Mouse (Mus musculus) central nervous system, embryonic 18 days (tissue): ENCODE measurements around the gene Col17a1. TPM values are rescaled to one million over a fixed set of nuclear protein-coding genes. Genes with fewer than 3 reads are reported as not detected.

Experiments used
- polyA plus RNA-seq: library from polyadenylated mRNA; depleted of rRNA; stranded (reverse); fragments of >200 nt; gene quantifications from 2 replicates; pipeline ENCODE4 v1.2.3, GENCODE M21; 2012; rRNA removed

Gene Col17a1
- polyA plus RNA-seq = 0.35 and 0.47 TPM in 2 replicates

GRCm38 (mm10) chr19:47691994-47692393 is at the start of gene Col17a1:
TSS of gene Col17a1 (minus strand) at chr19:47692094.

DNA sequence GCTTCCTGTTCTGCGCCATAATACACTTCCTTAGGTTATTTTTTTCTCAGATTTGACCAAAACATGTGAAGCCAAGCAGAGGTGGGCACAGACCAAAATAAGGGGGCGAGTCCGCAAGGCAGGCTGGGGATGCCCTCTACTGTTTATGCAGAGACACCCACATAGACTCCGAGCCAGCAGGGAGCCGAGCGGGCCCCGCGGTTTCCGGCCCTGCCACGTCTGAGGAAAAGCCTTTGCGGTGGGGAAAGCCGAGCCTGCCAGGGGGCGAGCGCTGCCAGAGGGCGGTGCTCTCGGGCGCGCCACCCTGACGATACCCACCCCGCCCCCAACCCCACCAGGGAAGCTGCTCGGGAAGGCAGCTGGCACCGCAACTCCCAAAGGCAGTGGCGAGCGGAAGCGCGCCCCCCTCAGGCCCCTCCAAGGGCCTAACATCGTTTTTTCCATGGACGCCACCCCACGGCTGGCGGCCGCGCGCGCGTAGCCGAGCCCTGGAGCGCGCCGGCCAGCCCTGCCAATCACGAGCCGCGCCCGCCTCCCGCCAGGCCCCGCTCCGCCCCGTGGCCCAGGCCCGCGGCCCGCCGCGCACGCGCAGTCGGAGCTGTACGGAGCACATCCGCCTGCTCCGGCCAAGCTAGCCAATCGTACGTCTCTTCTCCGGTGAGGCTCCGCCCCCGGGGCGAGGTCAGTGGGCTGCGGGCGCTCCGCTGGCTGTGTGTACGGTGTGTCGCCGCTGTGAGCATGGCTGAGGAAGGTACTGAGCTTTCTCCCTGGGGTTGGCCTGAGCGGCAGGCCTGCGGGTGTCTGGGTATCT is 39.4 kb upstream of the Col17a1 start, which contains the start of gene Sfr1:
Gene Sfr1, plus strand, starts transcription at position 612 of the 811 bp plus-strand sequence.

Other genes with a start within 250 kb of the Col17a1 start
- 8.0 and 10.2 TPM in 2 replicates for gene Sh3pxd2a, start 227.7 kb downstream of the Col17a1 start, polyA plus RNA-seq
- 19.0 and 19.1 TPM in 2 replicates for gene Stn1, start 154.6 kb downstream of the Col17a1 start, polyA plus RNA-seq
- gene Slk, start 112.4 kb downstream of the Col17a1 start, polyA plus RNA-seq = 24.2 and 24.8 TPM in 2 replicates
- 90.2 and 102 TPM in 2 replicates for gene Sfr1, start 39.6 kb upstream of the Col17a1 start, polyA plus RNA-seq
- 91.5 and 96.0 TPM in 2 replicates for gene Gsto1, start 162.9 kb upstream of the Col17a1 start, polyA plus RNA-seq
- 1.0 and 1.2 TPM in 2 replicates for gene Gsto2, start 173.4 kb upstream of the Col17a1 start, polyA plus RNA-seq
- gene Cfap43, start 227.2 kb upstream of the Col17a1 start, polyA plus RNA-seq = 1.9 and 3.2 TPM in 2 replicates
- gene Itprip, start 227.2 kb upstream of the Col17a1 start, polyA plus RNA-seq = 2.3 and 2.5 TPM in 2 replicates
- 0.31 and 0.44 TPM in 2 replicates for gene Cfap58, start 245.6 kb upstream of the Col17a1 start, polyA plus RNA-seq